Mouse (Mus musculus): ENCODE data around the gene Ccdc70. TPM values are rescaled to one million over a fixed set of nuclear protein-coding genes. Genes with fewer than 3 reads are reported as not detected.

Gene Ccdc70
- polyA plus RNA-seq (2012; rRNA removed), result not detected in 2 replicates

GRCm38 (mm10) chr8:21969475-21969874 lies at the start of gene Ccdc70:
Gene Ccdc70, plus strand, starts transcription at chr8:21969775.

GRCm38 (mm10) chr8:21932610-21933009 lies 37.0 kb upstream of the Ccdc70 start, which contains the start of gene Defb15:
Gene Defb15, minus strand, starts transcription at chr8:21932710.

DNA sequence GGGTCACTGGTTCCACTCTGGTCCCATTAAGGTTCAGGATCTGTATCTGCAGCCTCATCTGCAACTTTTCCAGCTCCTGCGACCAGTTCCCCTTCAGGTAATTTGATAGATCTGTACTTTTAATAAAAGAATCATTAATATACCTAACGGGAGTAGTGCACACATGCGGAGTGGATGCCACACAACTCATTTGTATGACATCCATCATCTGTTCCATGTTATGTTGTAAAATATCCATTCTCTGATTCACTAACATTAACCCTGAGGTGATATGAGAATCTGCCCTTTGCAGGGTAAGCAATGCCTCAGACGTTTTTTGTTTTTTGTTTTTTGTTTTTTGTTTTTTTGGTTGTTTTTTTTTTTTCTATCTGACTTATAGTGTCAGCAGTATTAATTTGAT lies 31.5 kb upstream of the Ccdc70 start, which contains the start of gene Defb35:
Gene Defb35, plus strand, starts transcription at position 301 of the 400 bp plus-strand sequence.

DNA sequence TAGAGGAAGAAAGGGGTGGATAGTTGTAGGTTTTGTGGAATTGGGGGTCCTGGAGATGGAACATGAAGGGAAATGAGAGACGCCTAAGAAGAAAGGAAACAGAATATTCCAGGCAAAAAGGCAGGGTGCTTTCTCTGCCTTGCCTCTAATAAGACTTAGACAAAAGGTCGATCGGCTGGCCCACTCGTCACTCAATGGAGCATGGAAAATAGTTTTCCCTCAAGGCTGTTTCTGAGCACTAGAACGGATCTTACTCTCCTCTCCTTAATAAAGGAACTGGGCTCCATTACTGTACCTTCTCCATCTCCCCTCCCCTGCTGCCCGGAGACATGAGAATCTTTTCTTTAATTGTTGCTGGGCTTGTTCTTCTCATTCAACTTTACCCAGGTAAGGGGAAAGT lies 23.1 kb upstream of the Ccdc70 start, which contains the start of gene Defb13:
Gene Defb13, plus strand, starts transcription at position 301 of the 400 bp plus-strand sequence.

DNA sequence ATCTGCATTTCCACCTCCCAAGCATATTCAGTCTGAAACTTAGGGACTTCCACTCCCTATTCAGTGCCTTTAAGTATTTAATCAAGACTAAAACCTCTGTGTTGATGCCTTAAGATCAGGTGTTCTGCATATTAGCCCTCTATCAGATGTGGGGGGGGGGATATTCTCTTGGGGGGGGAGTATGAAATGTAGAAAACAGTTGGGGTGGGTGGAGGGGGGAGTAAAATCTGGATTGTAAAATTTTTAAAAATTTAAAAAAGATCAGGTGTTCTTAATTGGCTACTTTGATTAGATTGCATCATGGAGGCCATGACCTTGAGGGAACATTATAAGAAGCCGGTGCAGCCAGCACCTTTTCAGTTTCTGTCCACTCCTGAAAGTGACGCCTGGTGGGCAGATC lies 11.2 kb upstream of the Ccdc70 start, which contains the start of gene Fam90a1a:
Gene Fam90a1a, plus strand, starts transcription at position 301 of the 400 bp plus-strand sequence.

Other genes starting within 250 kb of the Ccdc70 start
- gene Defa24, start 235.3 kb upstream of the Ccdc70 start, polyA plus RNA-seq (2012; rRNA removed), result 0.80 and 1.1 TPM in 2 replicates
- not detected in 2 replicates for gene Defb50, start 146.2 kb upstream of the Ccdc70 start, polyA plus RNA-seq (2012; rRNA removed)
- gene Defb2, start 129.8 kb upstream of the Ccdc70 start, polyA plus RNA-seq (2012; rRNA removed), result not detected in 2 replicates
- gene Defb10, start 110.9 kb upstream of the Ccdc70 start, polyA plus RNA-seq (2012; rRNA removed), result not detected in 2 replicates
- gene Defb9, start 84.4 kb upstream of the Ccdc70 start, polyA plus RNA-seq (2012; rRNA removed), result not detected in 2 replicates
- gene Defb11, start 63.4 kb upstream of the Ccdc70 start, polyA plus RNA-seq (2012; rRNA removed), result not detected in 2 replicates
- not detected in 2 replicates for gene Defb15, start 37.1 kb upstream of the Ccdc70 start, polyA plus RNA-seq (2012; rRNA removed)
- gene Defb35, start 31.4 kb upstream of the Ccdc70 start, polyA plus RNA-seq (2012; rRNA removed), result not detected in 2 replicates
- not detected in 2 replicates for gene Defb13, start 23.0 kb upstream of the Ccdc70 start, polyA plus RNA-seq (2012; rRNA removed)
- gene Fam90a1a, start 11.1 kb upstream of the Ccdc70 start, polyA plus RNA-seq (2012; rRNA removed), result 0.35 and 0.60 TPM in 2 replicates
- gene Atp7b, start 90.5 kb downstream of the Ccdc70 start, polyA plus RNA-seq (2012; rRNA removed), result 0.20 and 0.31 TPM in 2 replicates
- gene Alg11, start 90.9 kb downstream of the Ccdc70 start, polyA plus RNA-seq (2012; rRNA removed), result 3.5 and 4.8 TPM in 2 replicates
- 1.3 and 2.0 TPM in 2 replicates for gene Nek5, start 155.3 kb downstream of the Ccdc70 start, polyA plus RNA-seq (2012; rRNA removed)
- 0.88 and 1.4 TPM in 2 replicates for gene Nek3, start 196.7 kb downstream of the Ccdc70 start, polyA plus RNA-seq (2012; rRNA removed)
- gene Ckap2, start 216.0 kb downstream of the Ccdc70 start, polyA plus RNA-seq (2012; rRNA removed), result 2.8 and 3.6 TPM in 2 replicates
- 6.0 and 8.2 TPM in 2 replicates for gene Vps36, start 223.0 kb downstream of the Ccdc70 start, polyA plus RNA-seq (2012; rRNA removed)

All from ovary, adult 2 months (tissue).